Mouse (Mus musculus): ENCODE data around the gene Zfp1. TPM values are rescaled to one million over a fixed set of nuclear protein-coding genes. Genes with fewer than 3 reads are reported as not detected.
A peak's percentile ranks its signal among the peaks of the same experiment; 100 is the strongest.

The Zfp1 gene
- total and polyA plus RNA-seq, 3 experiments, result 7.1 to 21.1 (median 10.9) TPM

GRCm38 (mm10) chr8:111700201-111700600 lies 57.0 kb downstream of the Zfp1 start:
- ATAC-seq (ENCODE audit: extremely low read depth, insufficient number of reproducible peaks, low FRiP score, poor library complexity, severe bottlenecking), result no peak
- Histone ChIP-seq H3K9me3 (replicated peaks) (no peaks in the 10 kb centered on the region), H3K27me3 (ENCODE audit: insufficient read depth, low read length) (peaks cover 31% of the 10 kb centered on the region), H3K4me1 (ENCODE audit: insufficient read depth, low read depth, low read length) (no peaks in the 10 kb centered on the region), H3K4me3 (ENCODE audit: low read depth, low read length) (no peak overlapping the region), H3K36me3 (replicated peaks) (no peaks in the 10 kb centered on the region)
- DNase-seq (ENCODE audit: low spot score), result no peak
- no peak for TF ChIP-seq GATA1 (IDR thresholded peaks at IDR 0.05; ENCODE audit: borderline replicate concordance, low read length)
- no peak for TF ChIP-seq TAL1 (conservative IDR thresholded peaks at IDR 0.05; ENCODE audit: low read depth, low read length)
- no peak for TF ChIP-seq POLR2AphosphoS5 (IDR thresholded peaks at IDR 0.05; ENCODE audit: insufficient replicate concordance, low read depth, low read length)
- no peak for TF ChIP-seq GATA2 (IDR thresholded peaks at IDR 0.05; ENCODE audit: borderline replicate concordance, low read depth, low read length)
- no peak for TF ChIP-seq CTCF (IDR thresholded peaks at IDR 0.05; ENCODE audit: low read depth, low read length)

- Histone ChIP-seq H3K36me3 (replicated peaks) (no peaks in the 10 kb centered on the region), H3K9me3 (replicated peaks) (no peaks in the 10 kb centered on the region), H3K4me1 (ENCODE audit: insufficient read depth, low read depth, low read length) (no peaks in the 10 kb centered on the region), H3K27me3 (ENCODE audit: insufficient read depth, low read length) (peaks cover 36% of the 10 kb centered on the region), H3K4me3 (ENCODE audit: low read depth, low read length) (no peak overlapping the region)
- TF ChIP-seq POLR2AphosphoS5 (IDR thresholded peaks at IDR 0.05; ENCODE audit: insufficient replicate concordance, low read depth, low read length) (no peak), GATA2 (IDR thresholded peaks at IDR 0.05; ENCODE audit: borderline replicate concordance, low read depth, low read length) (no peak), CTCF (IDR thresholded peaks at IDR 0.05; ENCODE audit: low read depth, low read length) (no peak), TAL1 (conservative IDR thresholded peaks at IDR 0.05; ENCODE audit: low read depth, low read length) (no peak), GATA1 (IDR thresholded peaks at IDR 0.05; ENCODE audit: borderline replicate concordance, low read length) (no peak)
- ATAC-seq (ENCODE audit: extremely low read depth, insufficient number of reproducible peaks, low FRiP score, poor library complexity, severe bottlenecking) (no peak), DNase-seq (ENCODE audit: low spot score) (no peak)
These were observed 57.5 kb downstream of the Zfp1 start for GRCm38 (mm10) chr8:111700740-111701139.

- no peak overlapping the region for H3K4me3 ChIP-seq (ENCODE audit: low read depth, low read length)
- no peaks in the 10 kb centered on the region for H3K36me3 ChIP-seq (replicated peaks)
- TF ChIP-seq GATA1 (IDR thresholded peaks at IDR 0.05; ENCODE audit: borderline replicate concordance, low read length), result no peak
- TF ChIP-seq CTCF (IDR thresholded peaks at IDR 0.05; ENCODE audit: low read depth, low read length), result no peak
- no peak for TF ChIP-seq TAL1 (conservative IDR thresholded peaks at IDR 0.05; ENCODE audit: low read depth, low read length)
- TF ChIP-seq POLR2AphosphoS5 (IDR thresholded peaks at IDR 0.05; ENCODE audit: insufficient replicate concordance, low read depth, low read length), result no peak
- no peak for TF ChIP-seq GATA2 (IDR thresholded peaks at IDR 0.05; ENCODE audit: borderline replicate concordance, low read depth, low read length)
- H3K9me3 ChIP-seq (replicated peaks), result no peaks in the 10 kb centered on the region
- no peak for DNase-seq (ENCODE audit: low spot score)
- ATAC-seq (ENCODE audit: extremely low read depth, insufficient number of reproducible peaks, low FRiP score, poor library complexity, severe bottlenecking), result no peak
- H3K4me1 ChIP-seq (ENCODE audit: insufficient read depth, low read depth, low read length), result no peaks in the 10 kb centered on the region
- peaks cover 41% of the 10 kb centered on the region for H3K27me3 ChIP-seq (ENCODE audit: insufficient read depth, low read length)
These were observed 58.2 kb downstream of the Zfp1 start for GRCm38 (mm10) chr8:111701380-111701779.

DNA sequence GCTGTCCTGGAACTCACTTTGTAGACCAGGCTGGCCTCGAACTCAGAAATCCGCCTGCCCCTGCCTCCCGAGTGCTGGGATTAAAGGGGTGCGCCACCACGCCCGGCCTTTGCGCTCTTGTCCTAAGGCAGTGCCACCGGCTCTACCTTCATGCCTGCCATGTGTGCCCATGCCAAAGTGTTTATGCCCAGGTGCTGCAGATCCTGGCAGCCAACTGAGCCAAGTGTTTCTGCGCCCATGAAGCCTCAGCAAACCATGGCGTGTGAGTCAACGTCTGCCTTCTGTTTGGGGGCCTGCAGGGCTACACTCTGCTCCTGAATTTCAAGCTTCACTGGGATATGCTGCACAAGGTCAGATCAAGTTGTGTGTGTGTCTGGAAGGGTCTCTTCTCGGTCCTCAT lies 61.4 kb downstream of the Zfp1 start:
- Histone ChIP-seq H3K36me3 (replicated peaks) (no peaks in the 10 kb centered on the region), H3K4me3 (ENCODE audit: low read depth, low read length) (0 out of 2 replicates have a peak overlapping the region, but pooled peaks have one; percentile 14), H3K4me1 (ENCODE audit: insufficient read depth, low read depth, low read length) (no peaks in the 10 kb centered on the region), H3K27me3 (ENCODE audit: insufficient read depth, low read length) (peaks cover 57% of the 10 kb centered on the region), H3K9me3 (replicated peaks) (no peaks in the 10 kb centered on the region)
- no peak for TF ChIP-seq TAL1 (conservative IDR thresholded peaks at IDR 0.05; ENCODE audit: low read depth, low read length)
- TF ChIP-seq CTCF (IDR thresholded peaks at IDR 0.05; ENCODE audit: low read depth, low read length), result no peak
- no peak for TF ChIP-seq POLR2AphosphoS5 (IDR thresholded peaks at IDR 0.05; ENCODE audit: insufficient replicate concordance, low read depth, low read length)
- no peak for TF ChIP-seq GATA2 (IDR thresholded peaks at IDR 0.05; ENCODE audit: borderline replicate concordance, low read depth, low read length)
- no peak for DNase-seq (ENCODE audit: low spot score)
- no peak for ATAC-seq (ENCODE audit: extremely low read depth, insufficient number of reproducible peaks, low FRiP score, poor library complexity, severe bottlenecking)

DNA sequence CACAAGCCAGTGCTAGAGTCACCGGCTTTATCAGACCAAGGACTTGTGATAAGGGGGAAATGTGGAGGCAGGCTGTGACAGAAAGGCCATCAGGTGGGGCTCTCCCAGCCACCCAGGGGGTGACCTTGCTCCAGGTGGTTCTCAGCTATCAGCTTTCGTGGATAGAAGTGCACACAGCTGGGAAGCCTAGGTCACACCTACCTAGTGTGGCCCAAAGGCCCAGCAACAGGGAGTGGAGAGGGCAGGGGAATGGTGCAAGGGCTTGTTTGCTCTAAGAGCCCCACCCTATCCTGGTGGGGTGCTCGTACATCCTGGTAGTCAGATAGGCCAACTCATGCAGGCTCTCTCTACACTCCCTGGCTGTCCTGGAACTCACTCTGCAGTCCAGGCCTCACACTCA lies 62.0 kb downstream of the Zfp1 start:
- Histone ChIP-seq H3K9me3 (replicated peaks) (no peaks in the 10 kb centered on the region), H3K4me1 (ENCODE audit: insufficient read depth, low read depth, low read length) (no peaks in the 10 kb centered on the region), H3K4me3 (ENCODE audit: low read depth, low read length) (no peak overlapping the region), H3K27me3 (ENCODE audit: insufficient read depth, low read length) (peaks cover 62% of the 10 kb centered on the region), H3K36me3 (replicated peaks) (no peaks in the 10 kb centered on the region)
- no peak for ATAC-seq (ENCODE audit: extremely low read depth, insufficient number of reproducible peaks, low FRiP score, poor library complexity, severe bottlenecking)
- DNase-seq (ENCODE audit: low spot score), result no peak
- TF ChIP-seq GATA2 (IDR thresholded peaks at IDR 0.05; ENCODE audit: borderline replicate concordance, low read depth, low read length) (no peak), GATA1 (IDR thresholded peaks at IDR 0.05; ENCODE audit: borderline replicate concordance, low read length) (no peak), CTCF (IDR thresholded peaks at IDR 0.05; ENCODE audit: low read depth, low read length) (no peak), TAL1 (conservative IDR thresholded peaks at IDR 0.05; ENCODE audit: low read depth, low read length) (no peak), POLR2AphosphoS5 (IDR thresholded peaks at IDR 0.05; ENCODE audit: insufficient replicate concordance, low read depth, low read length) (no peak)

DNA sequence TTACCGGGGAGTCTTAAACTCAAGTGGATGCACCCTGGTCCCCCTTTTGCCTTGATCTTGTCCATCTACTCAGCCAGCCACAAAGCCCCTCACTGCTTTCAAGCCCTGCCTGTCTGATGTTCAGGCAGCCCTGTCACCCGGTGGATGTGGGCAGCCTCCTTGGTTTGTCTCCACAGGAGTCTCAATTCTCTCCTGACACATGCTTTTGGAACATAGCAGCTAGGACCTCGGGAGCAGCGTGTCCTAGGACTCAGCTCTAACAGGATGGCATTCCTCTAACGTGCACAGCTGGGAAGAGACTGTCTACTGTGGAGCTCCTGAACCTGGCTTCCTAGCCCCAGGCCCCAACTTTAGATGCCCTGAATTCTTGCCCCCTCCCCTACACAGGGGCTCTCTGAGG lies 62.5 kb downstream of the Zfp1 start:
- Histone ChIP-seq H3K36me3 (replicated peaks) (no peaks in the 10 kb centered on the region), H3K9me3 (replicated peaks) (no peaks in the 10 kb centered on the region), H3K4me3 (ENCODE audit: low read depth, low read length) (no peak overlapping the region), H3K27me3 (ENCODE audit: insufficient read depth, low read length) (peaks cover 66% of the 10 kb centered on the region), H3K4me1 (ENCODE audit: insufficient read depth, low read depth, low read length) (no peaks in the 10 kb centered on the region)
- TF ChIP-seq GATA2 (IDR thresholded peaks at IDR 0.05; ENCODE audit: borderline replicate concordance, low read depth, low read length), result no peak
- no peak for TF ChIP-seq CTCF (IDR thresholded peaks at IDR 0.05; ENCODE audit: low read depth, low read length)
- no peak for TF ChIP-seq GATA1 (IDR thresholded peaks at IDR 0.05; ENCODE audit: borderline replicate concordance, low read length)
- ATAC-seq (ENCODE audit: extremely low read depth, insufficient number of reproducible peaks, low FRiP score, poor library complexity, severe bottlenecking) (no peak), DNase-seq (ENCODE audit: low spot score) (no peak)
